Mouse (Mus musculus) stomach, embryonic 14.5 days (tissue): ENCODE measurements around the gene Kars. TPM values are rescaled to one million over a fixed set of nuclear protein-coding genes. Genes with fewer than 3 reads are reported as not detected.

Experiments used
- ATAC-seq: fragments of 200-750 bp; cut with Nextera tagmentation; 2 replicates; pipeline ENCODE4 v1.8.0; 2017; ENCODE audit warnings: low read depth, moderate TSS enrichment; ENCODE audit not compliant: insufficient number of reproducible peaks, insufficient read depth, low FRiP score
- H3K27ac ChIP-seq: fragments of 300-500 bp; sonication (generic); 2 replicates; pipeline ENCODE4 v1.5.1; 2014; ENCODE audit warnings: mild to moderate bottlenecking, low read length, moderate library complexity, mixed read lengths
- H3K27me3 ChIP-seq: fragments of 300-500 bp; sonication (generic); 2 replicates; pipeline ENCODE4 v1.6.1; 2014; ENCODE audit warnings: low read length, control low read depth, mixed read lengths; ENCODE audit not compliant: control insufficient read depth, insufficient read depth
- H3K36me3 ChIP-seq: fragments of 300-500 bp; sonication (generic); 2 replicates; pipeline ENCODE4 v1.6.1; 2014; ENCODE audit warnings: mild to moderate bottlenecking, control low read depth, low read length, moderate library complexity, mixed read lengths; ENCODE audit not compliant: control insufficient read depth, insufficient read depth
- H3K4me1 ChIP-seq: fragments of 300-500 bp; sonication (generic); 2 replicates; pipeline ENCODE4 v1.6.1; 2014; ENCODE audit warnings: low read length, control low read depth, mixed read lengths; ENCODE audit not compliant: control insufficient read depth, insufficient read depth
- H3K4me2 ChIP-seq: fragments of 300-500 bp; sonication (generic); replicated peaks from 2 replicates; pipeline ENCODE4 v1.6.1; 2014; ENCODE audit warnings: low read depth, low read length, control low read depth
- H3K4me3 ChIP-seq: fragments of 300-500 bp; sonication (generic); 2 replicates; pipeline ENCODE4 v1.5.1; 2014; ENCODE audit warnings: low read depth, low read length, control low read depth
- H3K9ac ChIP-seq: fragments of 300-500 bp; sonication (generic); replicated peaks from 2 replicates; pipeline ENCODE4 v1.6.1; 2014; ENCODE audit warnings: low read depth, mild to moderate bottlenecking, control low read depth, low read length, moderate library complexity, mixed read lengths
- H3K9me3 ChIP-seq: fragments of 300-500 bp; sonication (generic); 2 replicates; pipeline ENCODE4 v1.6.1; 2016; ENCODE audit warnings: low read depth, low read length, control low read depth; ENCODE audit not compliant: control insufficient read depth
- WGBS: fragments of 180-500 bp; shearing (Covaris S2); extraction: QIAGEN DNeasy Blood & Tissue Kit; methylation state at CpG from one replicate; pipeline ENCODE4 v1.1.7; 2014; 5-methylcytosine and 5-hydroxymethylcytosine counted together
- polyA plus RNA-seq: library from polyadenylated mRNA; unstranded; fragments of >200 nt; fragmentation: Nextera tagmentation; extraction: Ambion mirVana; gene quantifications from 2 replicates; pipeline ENCODE4 v1.2.1, GENCODE M21; 2014

The Kars gene
- polyA plus RNA-seq, 1 experiment from 2014 or later = 212 TPM

- 91% methylated on average over 7 of the region's 7 CpGs for WGBS
- Histone ChIP-seq H3K27me3 (no peaks in the 10 kb centered on the region), H3K27ac (no peak overlapping the region), H3K4me1 (no peaks in the 10 kb centered on the region), H3K4me3 (no peak overlapping the region), H3K4me2 (no peak overlapping the region), H3K36me3 (peaks cover 46% of the 10 kb centered on the region), H3K9me3 (no peaks in the 10 kb centered on the region), H3K9ac (no peak overlapping the region)
- no peak for ATAC-seq
These were observed 59.8 kb downstream of the Kars start for GRCm38 (mm10) chr8:111951317-111951716.

GRCm38 (mm10) chr8:111950846-111951245, 60.3 kb downstream of the Kars start:
- Histone ChIP-seq H3K4me3 (no peak overlapping the region), H3K36me3 (peaks cover 49% of the 10 kb centered on the region), H3K27ac (no peak overlapping the region), H3K9ac (no peak overlapping the region), H3K4me2 (no peak overlapping the region), H3K9me3 (no peaks in the 10 kb centered on the region), H3K4me1 (no peaks in the 10 kb centered on the region), H3K27me3 (no peaks in the 10 kb centered on the region)
- WGBS = 85% methylated on average over 3 of the region's 3 CpGs
- ATAC-seq = no peak

GRCm38 (mm10) chr8:111947954-111948353, 63.2 kb downstream of the Kars start:
- H3K27me3 ChIP-seq = no peaks in the 10 kb centered on the region
- H3K4me2 ChIP-seq = no peak overlapping the region
- no peak overlapping the region for H3K9ac ChIP-seq
- ATAC-seq = no peak
- no peak overlapping the region for H3K4me3 ChIP-seq
- H3K9me3 ChIP-seq = no peaks in the 10 kb centered on the region
- H3K36me3 ChIP-seq = peaks cover 56% of the 10 kb centered on the region
- WGBS = 91% methylated on average over 8 of the region's 8 CpGs
- H3K4me1 ChIP-seq = no peaks in the 10 kb centered on the region
- no peak overlapping the region for H3K27ac ChIP-seq

- H3K4me1 ChIP-seq = no peaks in the 10 kb centered on the region
- H3K27me3 ChIP-seq = no peaks in the 10 kb centered on the region
- WGBS = 75% methylated on average over 2 of the region's 2 CpGs
- H3K4me3 ChIP-seq = no peak overlapping the region
- no peak overlapping the region for H3K4me2 ChIP-seq
- H3K9me3 ChIP-seq = no peaks in the 10 kb centered on the region
- no peak overlapping the region for H3K27ac ChIP-seq
- H3K36me3 ChIP-seq = peaks cover 55% of the 10 kb centered on the region
- H3K9ac ChIP-seq = no peak overlapping the region
- ATAC-seq = no peak
These were observed 64.0 kb downstream of the Kars start for GRCm38 (mm10) chr8:111947144-111947543.

GRCm38 (mm10) chr8:111943544-111943943, 67.6 kb downstream of the Kars start:
- H3K4me3 ChIP-seq = no peak overlapping the region
- 97% methylated on average over 2 of the region's 2 CpGs for WGBS
- no peaks in the 10 kb centered on the region for H3K9me3 ChIP-seq
- peaks cover 3% of the 10 kb centered on the region; the same call in 1 of the 2 replicates for H3K4me1 ChIP-seq
- H3K36me3 ChIP-seq = peaks cover 42% of the 10 kb centered on the region
- H3K9ac ChIP-seq = no peak overlapping the region
- no peak overlapping the region for H3K27ac ChIP-seq
- no peak overlapping the region for H3K4me2 ChIP-seq
- H3K27me3 ChIP-seq = no peaks in the 10 kb centered on the region
- ATAC-seq = no peak

Other genes starting within 250 kb of the Kars start
- gene Cfdp1, start 157.0 kb downstream of the Kars start, polyA plus RNA-seq = 206 and 215 TPM in 2 replicates
- 9.7 and 11.8 TPM in 2 replicates for gene Tmem170, start 134.6 kb downstream of the Kars start, polyA plus RNA-seq
- 3.0 and 3.9 TPM in 2 replicates for gene Chst5, start 100.9 kb downstream of the Kars start, polyA plus RNA-seq
- gene Tmem231, start 77.4 kb downstream of the Kars start, polyA plus RNA-seq = 14.8 and 16.6 TPM in 2 replicates
- 187 and 189 TPM in 2 replicates for gene Gabarapl2, start 70.6 kb downstream of the Kars start, polyA plus RNA-seq
- gene Adat1, start 19.0 kb downstream of the Kars start, polyA plus RNA-seq = 8.9 and 9.5 TPM in 2 replicates
- 22.3 and 24.7 TPM in 2 replicates for gene Terf2ip, start 75 bp upstream of the Kars start, polyA plus RNA-seq
- 0.38 and 1.4 TPM in 2 replicates for gene Gm6793, start 3.7 kb upstream of the Kars start, polyA plus RNA-seq